Mouse (Mus musculus) urinary bladder, postnatal 0 days (tissue): Measurements from ENCODE around the gene Spin2d. TPM values are rescaled to one million over a fixed set of nuclear protein-coding genes. Genes with fewer than 3 reads are reported as not detected.

ENCODE experiments used
- polyA plus RNA-seq: library from polyadenylated mRNA; unstranded; fragments of >200 nt; fragmentation: Nextera tagmentation; extraction: Ambion mirVana; gene quantifications from 2 replicates; pipeline ENCODE4 v1.2.1, GENCODE M21; 2015

Gene Spin2d
- not detected in 2 replicates for polyA plus RNA-seq

DNA sequence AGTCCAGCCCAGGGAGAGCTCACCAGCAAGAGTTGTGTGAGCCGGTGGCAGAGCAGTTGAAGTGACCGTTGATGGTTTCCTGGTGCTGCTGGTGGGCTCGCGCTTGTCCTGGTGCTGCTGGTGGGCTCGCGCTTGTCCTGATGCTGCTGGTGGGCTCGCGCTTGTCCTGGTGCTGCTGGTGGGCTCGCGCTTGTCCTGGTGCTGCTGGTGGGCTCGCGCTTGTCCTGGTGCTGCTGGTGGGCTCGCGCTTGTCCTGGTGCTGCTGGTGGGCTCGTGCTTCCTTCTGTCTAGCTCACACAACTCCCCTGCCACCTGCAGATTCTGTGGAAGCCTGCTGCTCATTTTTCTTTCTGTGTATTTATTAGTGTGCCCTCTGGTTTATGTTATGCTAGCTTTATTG, at the start of gene Spin2d:
Spin2d (minus strand) TSS at position 101 of the 400 bp plus-strand sequence.

DNA sequence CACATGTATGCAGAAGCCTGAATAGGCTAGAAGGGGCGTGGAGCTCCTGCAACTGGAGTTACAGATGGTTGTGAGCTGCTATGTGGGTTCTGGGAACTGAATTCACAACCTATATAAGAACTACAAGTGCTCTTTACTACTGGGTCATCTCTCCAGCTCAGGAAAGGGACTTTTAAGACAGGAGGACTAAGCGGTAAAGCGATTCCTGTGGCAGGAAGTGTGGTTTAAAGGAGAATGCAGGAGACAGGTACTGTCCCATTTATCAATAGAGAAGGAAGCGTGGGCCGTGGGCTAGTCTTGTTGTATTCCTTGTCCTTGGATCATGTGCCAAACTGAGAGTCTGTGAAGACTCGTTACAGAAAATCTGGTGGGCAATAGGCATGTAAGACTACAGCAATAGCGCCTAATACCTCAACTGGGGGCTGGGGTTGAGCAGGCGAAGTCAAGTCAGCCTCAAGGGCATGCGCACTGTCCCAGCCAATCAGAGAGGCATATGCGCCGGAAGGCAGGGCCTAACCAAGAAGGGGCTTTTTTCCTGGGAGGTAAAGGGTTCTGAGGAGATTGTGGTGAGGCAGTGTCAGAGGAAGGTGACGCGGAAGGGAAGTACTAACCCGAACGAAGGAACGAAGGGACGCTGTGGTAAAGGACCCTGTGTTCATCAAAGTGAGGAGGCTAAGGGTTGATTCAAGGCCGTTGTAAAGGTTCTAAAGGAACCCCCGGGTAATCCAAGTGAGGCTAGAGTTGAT, 37.2 kb upstream of the Spin2d start, which contains the start of gene Xlr4b:
Xlr4b (plus strand) TSS at position 515 of the 746 bp plus-strand sequence.

DNA sequence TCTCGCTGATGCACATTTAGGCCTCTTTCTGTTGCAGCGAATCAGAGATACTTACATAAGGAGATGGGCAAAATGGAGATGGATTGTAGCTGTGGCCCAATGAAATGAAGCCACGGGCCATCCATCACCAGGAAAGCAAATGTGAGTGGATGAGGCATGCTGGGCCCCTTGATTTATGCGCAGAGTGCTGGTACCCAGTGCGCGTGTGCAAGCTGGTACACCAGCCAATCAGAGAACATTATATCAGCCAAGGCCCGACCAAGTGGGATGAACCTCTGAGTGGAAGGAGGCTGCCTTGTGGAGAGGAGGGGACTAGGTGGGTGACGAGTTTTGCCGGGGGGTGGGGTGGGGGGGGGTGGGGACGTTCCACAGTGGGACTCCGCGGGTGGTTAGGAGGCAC, 15.1 kb upstream of the Spin2d start, which contains the start of gene Xlr3b:
Xlr3b (plus strand) TSS at position 274 of the 400 bp plus-strand sequence.

DNA sequence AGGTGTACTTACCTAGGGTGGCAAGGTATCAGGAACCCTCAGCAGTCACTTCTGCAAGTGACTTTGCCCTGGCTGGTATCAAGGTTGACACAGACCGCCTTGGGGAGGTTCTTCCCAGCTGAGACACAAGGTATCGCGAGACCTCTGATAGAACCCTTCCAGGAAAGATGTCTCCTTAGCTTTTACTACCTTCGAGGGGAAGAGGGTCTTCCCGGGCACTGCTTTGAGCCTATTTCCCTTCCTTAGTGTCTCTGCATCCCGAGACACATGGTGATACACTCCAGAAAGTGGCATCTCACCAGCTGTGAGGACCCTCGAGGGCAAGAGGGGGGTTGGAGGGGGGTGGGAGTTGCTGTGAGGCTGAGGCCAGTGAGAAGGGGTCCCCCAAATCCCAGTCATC, 27.4 kb downstream of the Spin2d start, which contains the start of gene DXBay18:
DXBay18 (minus strand) TSS at position 101 of the 400 bp plus-strand sequence.

DNA sequence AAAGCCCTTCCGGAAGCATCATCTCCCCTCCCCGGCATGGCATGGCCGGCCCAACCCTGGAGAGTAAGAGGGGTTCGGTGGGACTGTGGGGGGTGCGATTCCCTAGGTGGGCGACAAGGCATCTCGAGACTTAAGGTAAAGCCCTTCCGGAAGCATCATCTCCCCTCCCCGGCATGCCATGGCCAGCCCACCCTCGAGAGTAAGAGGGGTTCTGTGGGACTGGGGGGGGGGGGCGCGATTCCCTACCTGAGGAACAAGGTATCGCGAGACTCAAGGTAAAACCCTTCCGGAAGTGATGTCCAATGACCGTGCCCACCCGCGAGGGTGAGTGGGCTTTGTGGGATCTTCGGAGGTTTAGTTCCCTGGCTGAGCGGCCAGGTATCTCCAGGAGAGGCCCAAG, 28.3 kb downstream of the Spin2d start, which contains the start of gene Xlr5b:
Xlr5b (plus strand) TSS at position 301 of the 400 bp plus-strand sequence.

Other genes with a start within 250 kb of the Spin2d start
- gene Zfp185, start 189.7 kb downstream of the Spin2d start, polyA plus RNA-seq, result 10.3 and 14.2 TPM in 2 replicates
- 0.08 TPM in 1 of 2 replicates, not detected in the other for gene Pnma5, start 139.9 kb downstream of the Spin2d start, polyA plus RNA-seq
- gene Pnma3, start 112.2 kb downstream of the Spin2d start, polyA plus RNA-seq, result not detected in 2 replicates
- 2.6 TPM in 1 of 2 replicates, not detected in the other for gene Xlr4a, start 94.5 kb downstream of the Spin2d start, polyA plus RNA-seq
- 0.58 and 3.1 TPM in 2 replicates for gene Xlr3a, start 79.9 kb downstream of the Spin2d start, polyA plus RNA-seq
- gene Gm14685, start 59.9 kb downstream of the Spin2d start, polyA plus RNA-seq, result 0.14 and 0.23 TPM in 2 replicates
- gene Xlr5b, start 28.2 kb downstream of the Spin2d start, polyA plus RNA-seq, result not detected in 2 replicates
- not detected in 2 replicates for gene DXBay18, start 27.5 kb downstream of the Spin2d start, polyA plus RNA-seq
- 0.79 and 15.1 TPM in 2 replicates for gene Xlr3b, start 15.2 kb upstream of the Spin2d start, polyA plus RNA-seq
- 0.17 and 3.3 TPM in 2 replicates for gene Xlr4b, start 37.3 kb upstream of the Spin2d start, polyA plus RNA-seq
- 21.2 and 24.6 TPM in 2 replicates for gene F8a, start 51.3 kb upstream of the Spin2d start, polyA plus RNA-seq
- gene Xlr4c, start 66.1 kb upstream of the Spin2d start, polyA plus RNA-seq, result 0.25 TPM in 1 of 2 replicates, not detected in the other
- gene Xlr3c, start 88.4 kb upstream of the Spin2d start, polyA plus RNA-seq, result not detected in 2 replicates
- gene Xlr5a, start 116.0 kb upstream of the Spin2d start, polyA plus RNA-seq, result 0.10 TPM in 1 of 2 replicates, not detected in the other
- not detected in 2 replicates for gene Xlr5c, start 116.0 kb upstream of the Spin2d start, polyA plus RNA-seq
- gene Gm45015, start 159.9 kb upstream of the Spin2d start, polyA plus RNA-seq, result not detected in 2 replicates
- gene Zfp275, start 165.6 kb upstream of the Spin2d start, polyA plus RNA-seq, result 4.0 and 4.9 TPM in 2 replicates
- gene Gm18336, start 221.7 kb upstream of the Spin2d start, polyA plus RNA-seq, result 0.07 TPM in 1 of 2 replicates, not detected in the other
- gene Zfp92, start 234.1 kb upstream of the Spin2d start, polyA plus RNA-seq, result 0.04 and 0.05 TPM in 2 replicates